Mouse (Mus musculus): ENCODE results near the gene Sh3bp4.

The Sh3bp4 gene

GRCm38 (mm10) chr1:89071371-89072142 is 1.3 kb downstream of the Sh3bp4 start:
- no peak for DNase-seq (ENCODE audit: low read depth, low spot score)

DNA sequence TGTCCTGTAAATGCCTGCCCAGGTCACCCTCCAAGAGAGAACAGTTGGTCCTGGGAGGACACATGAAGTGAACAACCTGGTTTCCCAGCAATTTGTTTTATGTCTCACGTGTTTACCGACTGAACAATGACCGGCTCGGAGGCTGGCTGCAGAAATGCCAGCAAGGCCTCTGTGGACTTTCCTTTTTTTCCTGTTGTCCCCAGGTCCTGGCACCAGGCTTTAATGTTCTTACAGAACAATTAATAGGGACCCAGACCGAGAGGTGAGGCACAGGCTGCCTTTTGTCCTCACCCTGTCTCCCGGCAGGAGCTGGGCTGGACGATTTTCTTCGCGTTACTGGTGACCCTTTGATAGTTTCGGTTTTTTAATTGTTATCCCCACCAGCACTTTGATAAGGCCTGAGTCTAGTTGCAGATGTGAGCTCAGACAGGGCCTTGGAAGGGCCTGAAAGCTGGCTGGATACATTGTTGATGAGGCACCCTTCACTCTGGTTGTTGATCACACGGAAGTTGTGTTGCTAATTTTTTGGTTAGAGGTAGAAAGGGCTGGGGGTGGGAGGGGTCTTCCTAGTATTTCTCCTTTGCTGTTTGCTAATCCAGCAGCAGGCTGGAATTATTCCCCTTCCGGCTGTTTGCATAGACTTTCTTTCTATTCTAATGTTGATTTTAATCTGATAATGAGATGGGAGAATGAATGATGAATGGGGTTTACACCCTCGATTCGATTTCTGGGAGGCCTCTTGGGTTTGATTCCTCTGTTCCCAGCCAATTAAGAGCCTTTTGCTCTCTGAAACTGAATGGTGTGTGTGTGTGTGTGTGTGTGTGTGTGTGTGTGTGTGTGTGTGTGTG is 2.2 kb downstream of the Sh3bp4 start:
- no peak for DNase-seq (ENCODE audit: low read depth, low spot score)

- DNase-seq (ENCODE audit: low read depth, low spot score): no peak
These were observed 3.2 kb downstream of the Sh3bp4 start for GRCm38 (mm10) chr1:89073291-89073846.

DNA sequence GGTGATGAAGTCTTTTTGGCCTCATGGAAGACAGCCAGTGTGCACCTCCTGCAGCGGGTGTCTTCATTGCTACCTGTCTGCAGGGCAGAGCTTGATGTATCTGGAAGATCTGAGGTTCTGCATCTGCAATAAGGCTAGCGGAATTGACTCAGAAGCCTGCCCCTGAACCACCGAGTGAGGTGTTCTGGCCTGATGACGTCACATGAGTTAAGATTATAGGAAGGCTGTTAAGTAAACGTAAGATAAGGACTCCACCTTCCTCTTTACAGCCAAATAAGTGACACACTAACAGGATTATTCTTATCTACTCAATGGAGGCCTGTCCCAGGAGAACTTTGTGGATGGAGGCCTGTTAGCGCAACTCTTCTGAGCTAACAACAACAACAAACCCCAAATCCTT is 4.5 kb downstream of the Sh3bp4 start:
- no peak for DNase-seq (ENCODE audit: low read depth, low spot score)

DNA sequence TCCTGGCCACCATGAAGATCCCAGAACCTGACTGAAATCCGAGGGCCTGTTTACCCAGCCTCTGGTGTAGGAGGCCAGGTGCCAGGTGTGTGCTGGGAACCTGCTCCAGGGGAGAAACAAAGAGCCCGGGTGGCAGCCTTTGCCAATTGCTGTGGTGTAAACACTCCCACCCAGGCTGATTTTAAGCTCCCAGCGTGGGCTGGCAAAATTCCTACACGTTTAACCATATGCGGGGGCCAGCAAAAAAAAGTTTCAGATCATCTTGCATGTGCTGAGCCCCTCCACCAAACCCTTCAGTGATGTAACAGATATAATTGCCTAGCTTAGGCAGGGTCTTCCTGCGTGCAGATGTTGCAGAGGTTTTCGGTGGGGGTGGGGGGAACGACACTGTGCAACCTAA is 4.9 kb downstream of the Sh3bp4 start:
- DNase-seq (ENCODE audit: low read depth, low spot score): no peak

GRCm38 (mm10) chr1:89076777-89077176 is 6.6 kb downstream of the Sh3bp4 start:
- no peak for DNase-seq (ENCODE audit: low read depth, low spot score)

- DNase-seq (ENCODE audit: low read depth, low spot score): no peak
These were observed 8.0 kb downstream of the Sh3bp4 start for GRCm38 (mm10) chr1:89078240-89078639.

DNA sequence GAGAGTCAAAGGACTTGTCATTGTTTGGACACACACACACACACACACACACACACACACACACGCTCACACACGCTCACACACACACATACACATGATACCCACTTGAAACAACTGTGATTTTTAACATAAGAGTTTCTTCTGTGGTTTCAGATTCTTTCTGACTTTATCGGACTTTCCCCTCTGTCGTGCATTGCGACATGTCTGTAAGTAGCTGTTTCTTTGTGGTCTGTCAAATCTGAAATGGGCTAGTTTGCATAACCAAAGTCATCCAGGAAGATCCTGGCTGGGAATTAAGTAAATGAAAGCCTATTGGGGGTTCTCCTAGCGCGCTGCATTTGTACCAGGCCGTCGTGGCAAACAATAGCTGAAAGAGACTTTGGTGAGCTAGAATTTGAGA is 8.5 kb downstream of the Sh3bp4 start:
- DNase-seq (ENCODE audit: low read depth, low spot score): no peak

- no peak for DNase-seq (ENCODE audit: low read depth, low spot score)
These were observed 9.0 kb downstream of the Sh3bp4 start for GRCm38 (mm10) chr1:89079239-89079638.

- no peak for DNase-seq (ENCODE audit: low read depth, low spot score)
These were observed 10.2 kb downstream of the Sh3bp4 start for GRCm38 (mm10) chr1:89080371-89080770.

DNA sequence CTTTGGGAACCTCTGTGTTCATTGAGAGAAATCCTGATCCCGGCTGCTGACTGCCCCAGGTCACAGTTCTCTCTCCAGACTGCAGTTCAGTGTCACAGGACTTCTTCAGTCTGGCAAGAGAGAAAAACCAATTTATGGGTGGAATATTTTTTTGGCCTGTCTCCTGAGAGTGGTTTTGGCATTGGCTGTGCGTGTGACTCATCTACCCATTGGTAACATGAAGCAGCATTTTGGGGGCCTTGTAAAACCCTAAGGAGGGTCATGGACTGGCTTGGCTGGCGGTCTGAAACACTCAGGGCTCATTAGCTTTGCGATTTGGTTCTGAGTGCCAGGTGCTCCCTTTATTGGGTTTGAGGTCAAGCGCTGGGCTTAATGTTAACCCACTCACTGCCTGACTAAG is 10.6 kb downstream of the Sh3bp4 start:
- DNase-seq (ENCODE audit: low read depth, low spot score): no peak

DNA sequence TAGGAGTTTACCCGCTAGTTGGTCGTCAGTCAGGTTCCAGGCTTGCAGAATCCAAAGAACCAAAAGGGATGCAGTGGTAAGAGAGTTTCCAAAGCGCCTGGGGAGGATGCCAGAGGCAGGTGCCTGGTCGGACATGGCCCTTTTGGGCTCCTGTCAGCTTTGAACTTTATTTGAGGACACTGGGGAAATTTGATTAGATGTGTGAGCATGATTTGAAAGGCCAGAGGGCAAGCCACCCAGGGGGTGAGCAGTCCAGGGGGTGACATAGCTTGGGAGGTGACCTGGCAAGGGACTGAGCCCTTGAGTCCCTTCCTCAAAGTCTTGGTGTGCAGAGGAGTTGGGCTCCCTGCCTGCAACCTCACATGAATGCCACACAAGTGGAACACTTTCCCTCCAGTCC is 11.2 kb downstream of the Sh3bp4 start:
- DNase-seq (ENCODE audit: low read depth, low spot score): no peak

DNA sequence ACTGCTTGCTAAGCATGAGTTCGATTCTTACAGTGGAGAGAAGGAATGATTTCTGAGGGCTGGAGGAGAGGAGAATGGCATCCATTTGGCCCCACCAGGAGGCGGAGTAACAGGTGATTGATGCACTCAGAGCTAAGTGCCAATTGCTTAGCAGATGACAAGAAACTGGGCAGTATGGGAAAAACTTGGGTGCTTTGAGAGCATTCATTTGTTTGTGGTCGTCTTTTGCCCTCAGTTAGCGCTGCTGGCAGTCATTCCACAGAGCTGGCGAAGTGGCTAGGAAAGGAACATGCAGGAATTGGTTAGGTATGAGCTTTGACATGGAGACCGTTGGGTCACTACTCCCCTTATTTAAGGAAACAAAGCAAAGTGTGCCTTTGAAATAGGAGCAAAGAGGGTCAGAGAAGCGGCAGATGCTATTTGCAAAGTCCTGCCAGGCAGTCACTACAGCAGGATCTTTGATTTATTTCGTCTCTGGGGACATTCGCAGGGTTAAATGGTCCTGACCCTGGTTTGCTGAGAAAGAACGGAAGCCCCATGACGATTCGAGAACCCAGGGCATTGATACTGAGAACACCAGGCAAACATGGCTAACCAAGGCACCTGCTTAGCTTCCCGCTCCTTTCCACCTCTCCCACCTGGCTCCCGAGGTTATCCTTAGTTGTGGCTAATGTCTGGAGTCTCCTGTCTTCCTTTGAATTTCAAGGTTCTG is 12.1 kb downstream of the Sh3bp4 start:
- no peak for DNase-seq (ENCODE audit: low read depth, low spot score)

GRCm38 (mm10) chr1:89086575-89087153 is 16.4 kb downstream of the Sh3bp4 start:
- no peak for DNase-seq (ENCODE audit: low read depth, low spot score)

DNA sequence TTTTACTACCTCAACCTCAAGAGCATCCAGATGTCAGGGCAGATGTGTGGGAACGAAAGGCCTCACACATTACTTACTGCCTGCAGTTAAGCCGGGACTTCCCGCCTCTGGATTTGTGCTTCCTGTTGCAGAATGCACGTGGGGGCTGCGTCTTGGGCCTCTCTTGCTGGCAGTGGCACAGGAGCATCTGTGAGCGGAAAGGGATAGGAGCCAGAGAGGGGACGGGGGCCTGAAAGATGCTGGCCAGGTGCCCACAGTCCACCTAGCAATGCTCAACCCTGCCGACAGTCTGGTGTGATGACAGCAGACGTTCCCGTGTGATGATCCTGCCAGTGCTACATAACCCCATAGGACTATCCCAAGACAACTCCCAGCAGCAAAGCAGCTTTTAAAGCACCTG is 17.9 kb downstream of the Sh3bp4 start:
- DNase-seq (ENCODE audit: low read depth, low spot score): no peak

- DNase-seq (ENCODE audit: low read depth, low spot score): no peak
These were observed 18.6 kb downstream of the Sh3bp4 start for GRCm38 (mm10) chr1:89088748-89089288.

GRCm38 (mm10) chr1:89089821-89090600 is 19.8 kb downstream of the Sh3bp4 start:
- no peak for DNase-seq (ENCODE audit: low read depth, low spot score)

DNA sequence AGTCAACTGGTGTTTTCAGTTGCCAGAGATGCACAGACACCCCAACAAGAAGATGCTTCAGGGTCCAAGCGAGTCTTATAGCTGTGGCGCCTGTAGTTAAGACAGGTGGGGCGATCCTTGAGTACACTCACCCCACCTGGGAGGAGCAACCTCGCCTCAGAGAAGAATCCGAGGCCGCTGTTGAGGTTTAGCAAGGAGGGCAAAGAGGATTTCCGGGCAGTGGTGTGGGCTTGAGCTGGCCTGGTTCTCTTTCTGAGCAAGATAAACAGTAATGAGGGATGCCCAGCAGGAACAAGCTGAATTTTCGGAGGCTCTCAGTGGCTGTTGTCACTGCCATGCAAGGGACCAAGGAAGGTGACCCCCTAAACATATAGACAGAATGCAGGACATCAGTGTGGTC is 20.5 kb downstream of the Sh3bp4 start:
- DNase-seq (ENCODE audit: low read depth, low spot score): no peak

GRCm38 (mm10) chr1:89092019-89092418 is 21.8 kb downstream of the Sh3bp4 start:
- DNase-seq (ENCODE audit: low read depth, low spot score): no peak

DNA sequence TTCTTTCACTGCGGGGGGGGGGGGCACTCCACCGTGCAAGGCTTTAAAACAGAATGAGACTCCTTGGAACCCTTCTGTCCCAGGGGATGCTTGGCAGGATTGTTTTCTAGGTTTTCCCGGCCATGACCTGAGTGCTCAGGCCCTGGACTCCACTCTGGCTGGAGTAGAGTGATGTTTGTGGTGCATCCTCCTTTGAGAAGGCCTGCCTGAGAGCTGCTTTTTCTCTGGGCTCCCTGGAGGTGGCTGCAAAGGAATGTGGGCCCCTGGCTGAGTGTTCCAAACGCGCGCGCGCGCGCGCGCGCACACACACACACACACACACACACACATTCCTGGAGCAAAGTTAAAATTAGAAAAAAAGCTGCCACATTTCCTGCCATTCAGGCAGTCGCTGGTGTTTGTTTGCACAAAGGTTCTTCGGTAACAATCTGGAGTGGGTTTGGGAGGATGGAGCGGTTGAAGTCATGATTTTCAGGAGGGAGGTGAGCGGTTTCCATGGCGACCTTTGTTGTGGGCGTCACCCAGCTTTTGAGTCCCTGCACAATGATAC is 22.3 kb downstream of the Sh3bp4 start:
- DNase-seq (ENCODE audit: low read depth, low spot score): peak; percentile 91

Measured in brain, adult 2 months (tissue).